Mouse (Mus musculus): ENCODE data around the gene Schip1.

- TF ChIP-seq CTCF (IDR thresholded peaks at IDR 0.05; ENCODE audit: low read depth) = no peak
- no peak for TF ChIP-seq EP300 (IDR thresholded peaks at IDR 0.05; ENCODE audit: low read depth)
These were observed 565.7 kb downstream of the Schip1 start for GRCm38 (mm10) chr3:68630261-68630660.
